Mouse (Mus musculus): ENCODE results near the gene Tomm5. TPM values are rescaled to one million over a fixed set of nuclear protein-coding genes. Genes with fewer than 3 reads are reported as not detected.
"Not testable (repeated sequence)": the region's sequence is repeated elsewhere in the genome, so short reads cannot be mapped to it uniquely, and the experiment has no call there.

Gene Tomm5
- total and polyA plus RNA-seq, 2 experiments = 43.7 to 83.0 TPM

GRCm38 (mm10) chr4:45073544-45073943 lies 34.4 kb downstream of the Tomm5 start:
- H3K27ac ChIP-seq (replicated peaks; ENCODE audit: insufficient read depth, low read depth, low read length) = no peak overlapping the region
- H3K27me3 ChIP-seq (ENCODE audit: control insufficient read depth, insufficient read depth, low read length) = 0 out of 2 replicates have a peak, but pooled peaks cover 2% of the 10 kb centered on the region
- H3K79me2 ChIP-seq (ENCODE audit: control insufficient read depth, insufficient read depth, low read length) = no peaks in the 10 kb centered on the region
- TF ChIP-seq CTCF (IDR thresholded peaks at IDR 0.05; ENCODE audit: low read depth, low read length) = no peak
- TF ChIP-seq POLR2A (IDR thresholded peaks at IDR 0.05; ENCODE audit: extremely low read depth, insufficient read depth, low read length) = no peak
- H3K4me1 ChIP-seq (ENCODE audit: control insufficient read depth, insufficient read depth, low read length) = no peaks in the 10 kb centered on the region
- H3K36me3 ChIP-seq (ENCODE audit: control insufficient read depth, insufficient read depth, low read length) = no peaks in the 10 kb centered on the region
- WGBS = 89% methylated on average over 6 of the region's 6 CpGs
- no peak overlapping the region for H3K9ac ChIP-seq (ENCODE audit: low read depth, low read length)
- no peak overlapping the region for H3K4me3 ChIP-seq (ENCODE audit: insufficient read depth, low read depth, low read length)
- DNase-seq (ENCODE audit: extremely low read depth, low read depth, low spot score) = no peak

- DNase-seq (ENCODE audit: extremely low read depth, low read depth, low spot score) = no peak
- Histone ChIP-seq H3K4me1 (ENCODE audit: control insufficient read depth, insufficient read depth, low read length) (no peaks in the 10 kb centered on the region), H3K27ac (replicated peaks; ENCODE audit: insufficient read depth, low read depth, low read length) (no peak overlapping the region), H3K79me2 (ENCODE audit: control insufficient read depth, insufficient read depth, low read length) (no peaks in the 10 kb centered on the region), H3K36me3 (ENCODE audit: control insufficient read depth, insufficient read depth, low read length) (no peaks in the 10 kb centered on the region), H3K9ac (ENCODE audit: low read depth, low read length) (no peak overlapping the region), H3K4me3 (ENCODE audit: insufficient read depth, low read depth, low read length) (no peak overlapping the region), H3K27me3 (ENCODE audit: control insufficient read depth, insufficient read depth, low read length) (no peaks in the 10 kb centered on the region)
- 76% methylated on average over 15 of the region's 15 CpGs for WGBS
- TF ChIP-seq CTCF (IDR thresholded peaks at IDR 0.05; ENCODE audit: low read depth, low read length) (no peak), POLR2A (IDR thresholded peaks at IDR 0.05; ENCODE audit: extremely low read depth, insufficient read depth, low read length) (no peak)
Observed at GRCm38 (mm10) chr4:45072261-45072973, 35.5 kb downstream of the Tomm5 start.

GRCm38 (mm10) chr4:45067742-45068141 lies 40.2 kb downstream of the Tomm5 start:
- DNase-seq (ENCODE audit: extremely low read depth, low read depth, low spot score) = no peak
- Histone ChIP-seq H3K27ac (replicated peaks; ENCODE audit: insufficient read depth, low read depth, low read length) (no peak overlapping the region), H3K4me1 (ENCODE audit: control insufficient read depth, insufficient read depth, low read length) (no peaks in the 10 kb centered on the region), H3K4me3 (ENCODE audit: insufficient read depth, low read depth, low read length) (no peak overlapping the region), H3K27me3 (ENCODE audit: control insufficient read depth, insufficient read depth, low read length) (no peaks in the 10 kb centered on the region), H3K36me3 (ENCODE audit: control insufficient read depth, insufficient read depth, low read length) (no peaks in the 10 kb centered on the region), H3K79me2 (ENCODE audit: control insufficient read depth, insufficient read depth, low read length) (no peaks in the 10 kb centered on the region), H3K9ac (ENCODE audit: low read depth, low read length) (no peak overlapping the region)
- 89% methylated on average over 4 of the region's 4 CpGs for WGBS
- TF ChIP-seq POLR2A (IDR thresholded peaks at IDR 0.05; ENCODE audit: extremely low read depth, insufficient read depth, low read length) = no peak
- no peak for TF ChIP-seq CTCF (IDR thresholded peaks at IDR 0.05; ENCODE audit: low read depth, low read length)

GRCm38 (mm10) chr4:45066036-45066730 lies 41.7 kb downstream of the Tomm5 start:
- H3K4me1 ChIP-seq (ENCODE audit: control insufficient read depth, insufficient read depth, low read length) = no peaks in the 10 kb centered on the region
- H3K79me2 ChIP-seq (ENCODE audit: control insufficient read depth, insufficient read depth, low read length) = no peaks in the 10 kb centered on the region
- no peak overlapping the region for H3K4me3 ChIP-seq (ENCODE audit: insufficient read depth, low read depth, low read length)
- DNase-seq (ENCODE audit: extremely low read depth, low read depth, low spot score) = no peak
- H3K36me3 ChIP-seq (ENCODE audit: control insufficient read depth, insufficient read depth, low read length) = no peaks in the 10 kb centered on the region
- H3K9ac ChIP-seq (ENCODE audit: low read depth, low read length) = no peak overlapping the region
- TF ChIP-seq CTCF (IDR thresholded peaks at IDR 0.05; ENCODE audit: low read depth, low read length) (no peak), POLR2A (IDR thresholded peaks at IDR 0.05; ENCODE audit: extremely low read depth, insufficient read depth, low read length) (no peak)
- no peak overlapping the region for H3K27ac ChIP-seq (replicated peaks; ENCODE audit: insufficient read depth, low read depth, low read length)
- WGBS = 60% methylated on average over 2 of the region's 2 CpGs
- no peaks in the 10 kb centered on the region for H3K27me3 ChIP-seq (ENCODE audit: control insufficient read depth, insufficient read depth, low read length)

- H3K27ac ChIP-seq (replicated peaks; ENCODE audit: insufficient read depth, low read depth, low read length) = no peak overlapping the region
- H3K27me3 ChIP-seq (ENCODE audit: control insufficient read depth, insufficient read depth, low read length) = no peaks in the 10 kb centered on the region
- TF ChIP-seq CTCF (IDR thresholded peaks at IDR 0.05; ENCODE audit: low read depth, low read length) = no peak
- H3K36me3 ChIP-seq (ENCODE audit: control insufficient read depth, insufficient read depth, low read length) = no peaks in the 10 kb centered on the region
- no peak overlapping the region for H3K4me3 ChIP-seq (ENCODE audit: insufficient read depth, low read depth, low read length)
- WGBS = 63% methylated on average over 2 of the region's 2 CpGs
- H3K4me1 ChIP-seq (ENCODE audit: control insufficient read depth, insufficient read depth, low read length) = no peaks in the 10 kb centered on the region
- DNase-seq (ENCODE audit: extremely low read depth, low read depth, low spot score) = peak; percentile 7
- H3K79me2 ChIP-seq (ENCODE audit: control insufficient read depth, insufficient read depth, low read length) = no peaks in the 10 kb centered on the region
- no peak overlapping the region for H3K9ac ChIP-seq (ENCODE audit: low read depth, low read length)
Observed at GRCm38 (mm10) chr4:45064577-45064976, 43.3 kb downstream of the Tomm5 start.

- H3K4me3 ChIP-seq (ENCODE audit: insufficient read depth, low read depth, low read length); H3K79me2 ChIP-seq (ENCODE audit: control insufficient read depth, insufficient read depth, low read length); DNase-seq (ENCODE audit: extremely low read depth, low read depth, low spot score); H3K9ac ChIP-seq (ENCODE audit: low read depth, low read length); H3K4me1 ChIP-seq (ENCODE audit: control insufficient read depth, insufficient read depth, low read length); H3K27me3 ChIP-seq (ENCODE audit: control insufficient read depth, insufficient read depth, low read length); H3K27ac ChIP-seq (replicated peaks; ENCODE audit: insufficient read depth, low read depth, low read length); H3K36me3 ChIP-seq (ENCODE audit: control insufficient read depth, insufficient read depth, low read length): not testable (repeated sequence)
- WGBS = 85% methylated on average over 1 of the region's 1 CpGs
Observed at GRCm38 (mm10) chr4:45063836-45064235, 44.1 kb downstream of the Tomm5 start.
